Mouse (Mus musculus) liver, embryonic 14.5 days (tissue): ENCODE data around the gene Palld. TPM values are rescaled to one million over a fixed set of nuclear protein-coding genes. Genes with fewer than 3 reads are reported as not detected.

ENCODE experiments used
- ATAC-seq: fragments of 200-750 bp; cut with Nextera tagmentation; 2 replicates; pipeline ENCODE4 v1.8.0; 2017; ENCODE audit warnings: moderate number of reproducible peaks, mild to moderate bottlenecking, moderate library complexity; ENCODE audit not compliant: insufficient read depth
- DNase-seq, 3 experiments: peaks; one replicate each; pipeline ENCODE4 v3.0.0-alpha.2; 2012 to 2013; ENCODE audit warnings: low read depth in 3 of 3, low spot score in 3 of 3
- H3K27ac ChIP-seq: fragments of 300-500 bp; sonication (generic); 2 replicates; pipeline ENCODE4 v1.5.1; 2014; ENCODE audit warnings: moderate library complexity, mild to moderate bottlenecking, control low read depth, inconsistent platforms
- H3K27me3 ChIP-seq: fragments of 300-500 bp; sonication (generic); 2 replicates; pipeline ENCODE4 v1.6.1; 2014; ENCODE audit warnings: mild to moderate bottlenecking, low read length, moderate library complexity; ENCODE audit not compliant: control insufficient read depth, insufficient read depth
- H3K36me3 ChIP-seq: fragments of 300-500 bp; sonication (generic); replicated peaks from 2 replicates; pipeline ENCODE4 v1.6.1; 2014; ENCODE audit warnings: low read depth; ENCODE audit not compliant: control insufficient read depth, insufficient read depth
- H3K4me1 ChIP-seq, 2 experiments: fragments of 200-500 bp in 1 of 2; fragments of 300-500 bp in 1 of 2; sonication (generic) in 1 of 2; replicated peaks; 2 replicates each; pipeline ENCODE4 v1.6.1; 2012 to 2014; ENCODE audit warnings: antibody characterized with exemption in 1 of 2, inconsistent platforms in 1 of 2, low read length in 1 of 2; ENCODE audit not compliant: control insufficient read depth in 2 of 2, insufficient read depth in 2 of 2
- H3K4me2 ChIP-seq: fragments of 300-500 bp; sonication (generic); 2 replicates; pipeline ENCODE4 v1.6.1; 2014; ENCODE audit warnings: low read depth, mild to moderate bottlenecking, control low read depth, moderate library complexity
- H3K4me3 ChIP-seq, 2 experiments: fragments of 200-500 bp in 1 of 2; fragments of 300-500 bp in 1 of 2; sonication (generic) in 1 of 2; 2 replicates each; pipeline ENCODE4 v1.5.1; 2012 to 2014; ENCODE audit warnings: low read depth in 2 of 2, low read length in 2 of 2, mild to moderate bottlenecking in 2 of 2, control low read depth in 1 of 2, inconsistent platforms in 1 of 2, moderate library complexity in 1 of 2; ENCODE audit not compliant: insufficient read depth in 1 of 2
- H3K9ac ChIP-seq: fragments of 300-500 bp; sonication (generic); replicated peaks from 2 replicates; pipeline ENCODE4 v1.6.1; 2014; ENCODE audit warnings: mild to moderate bottlenecking, control low read depth, moderate library complexity
- H3K9me3 ChIP-seq: fragments of 300-500 bp; sonication (generic); 2 replicates; pipeline ENCODE4 v1.6.1; 2016; ENCODE audit warnings: low read length, mixed read lengths; ENCODE audit not compliant: control insufficient read depth
- CTCF ChIP-seq: IDR thresholded peaks from 2 replicates; pipeline ENCODE4 v1.5.1; 2016; ENCODE audit warnings: antibody characterized with exemption, low read depth, control low read depth
- EP300 ChIP-seq: IDR thresholded peaks from 2 replicates; pipeline ENCODE4 v1.6.1; 2016; ENCODE audit warnings: antibody characterized with exemption, low read depth
- WGBS: fragments of 180-500 bp; shearing (Covaris S2); extraction: QIAGEN DNeasy Blood & Tissue Kit; methylation state at CpG from one replicate; pipeline ENCODE4 v1.1.7; 2014; ENCODE audit not compliant: insufficient replicate concordance; 5-methylcytosine and 5-hydroxymethylcytosine counted together
- polyA plus RNA-seq, 2 experiments: library from polyadenylated mRNA; depleted of rRNA in 1 of 2; stranded (reverse) in 1 of 2; unstranded in 1 of 2; fragments of >200 nt; fragmentation: Nextera tagmentation in 1 of 2; extraction: Ambion mirVana in 1 of 2; gene quantifications; 2 replicates each; pipeline versions ENCODE4 v1.2.1 to v1.2.3; 2012 to 2014

The Palld gene
- polyA plus RNA-seq, 2 experiments, result 1.8 to 2.9 TPM

DNA sequence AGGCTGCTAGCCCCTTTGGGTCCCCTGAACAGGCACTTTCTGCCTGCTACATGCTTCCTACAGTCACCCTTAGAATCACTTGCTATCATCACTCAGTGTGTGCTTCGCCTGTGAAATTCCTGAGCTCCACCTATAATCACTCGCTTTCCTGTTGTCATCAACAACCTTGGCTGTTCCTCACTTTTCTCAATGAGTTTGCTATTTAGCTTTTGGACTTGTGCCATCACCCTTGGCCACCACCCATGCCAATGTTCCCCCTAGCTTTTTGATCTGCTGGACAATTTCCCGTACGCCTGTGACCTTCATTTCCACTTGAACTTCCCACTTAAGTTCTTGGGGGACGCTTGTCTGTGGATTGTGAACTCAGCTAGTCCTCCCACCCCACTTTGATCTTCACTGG, 225.3 kb downstream of the Palld start:
- DNase-seq (no peak), ATAC-seq (no peak)
- Histone ChIP-seq H3K4me1 (no peaks in the 10 kb centered on the region), H3K27ac (no peak overlapping the region), H3K36me3 (no peaks in the 10 kb centered on the region), H3K9ac (no peak overlapping the region), H3K4me2 (no peak overlapping the region), H3K27me3 (no peaks in the 10 kb centered on the region), H3K9me3 (no peaks in the 10 kb centered on the region), H3K4me3 (no peak overlapping the region)
- TF ChIP-seq EP300 (no peak), CTCF (no peak)
- 72% methylated on average over 5 of the region's 5 CpGs for WGBS

GRCm38 (mm10) chr8:61671151-61671550, 231.3 kb downstream of the Palld start:
- no peak overlapping the region for H3K4me3 ChIP-seq
- DNase-seq (no peak), ATAC-seq (no peak)
- no peak overlapping the region for H3K9ac ChIP-seq
- H3K36me3 ChIP-seq, result no peaks in the 10 kb centered on the region
- no peak overlapping the region for H3K4me2 ChIP-seq
- no peaks in the 10 kb centered on the region for H3K27me3 ChIP-seq
- H3K27ac ChIP-seq, result no peak overlapping the region
- TF ChIP-seq CTCF (no peak), EP300 (no peak)
- 0 out of 4 replicates have a peak, but pooled peaks cover 0 to 2% of the 10 kb centered on the region in 2 experiments for H3K4me1 ChIP-seq
- no peaks in the 10 kb centered on the region for H3K9me3 ChIP-seq

DNA sequence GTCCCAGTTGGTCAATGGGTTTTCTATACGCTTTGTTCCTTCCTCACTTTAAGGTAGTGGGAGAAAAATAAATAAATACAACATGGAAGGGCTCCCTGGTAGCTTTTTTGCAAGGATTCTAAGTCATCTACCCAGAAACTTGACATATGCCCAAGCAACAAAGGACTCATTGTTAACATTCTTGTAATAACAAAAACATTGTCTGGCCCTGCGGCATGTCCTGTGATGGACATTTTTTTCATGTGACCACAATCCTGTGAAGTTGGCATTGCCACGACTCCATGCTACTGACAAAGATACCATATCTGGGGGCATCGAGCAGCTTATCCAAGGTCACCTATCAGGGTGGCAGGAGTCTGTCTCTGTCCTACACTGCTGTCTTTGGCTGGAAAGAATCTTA, 232.1 kb downstream of the Palld start:
- WGBS, result 50% methylated on average over 4 of the region's 4 CpGs
- Histone ChIP-seq H3K27me3 (no peaks in the 10 kb centered on the region), H3K9ac (no peak overlapping the region), H3K4me3 (no peak overlapping the region), H3K9me3 (no peaks in the 10 kb centered on the region), H3K36me3 (no peaks in the 10 kb centered on the region), H3K4me1 (0 out of 4 replicates have a peak, but pooled peaks cover 0 to 2% of the 10 kb centered on the region in 2 experiments), H3K27ac (no peak overlapping the region), H3K4me2 (no peak overlapping the region)
- DNase-seq (no peak), ATAC-seq (no peak)
- TF ChIP-seq EP300 (no peak), CTCF (no peak)

DNA sequence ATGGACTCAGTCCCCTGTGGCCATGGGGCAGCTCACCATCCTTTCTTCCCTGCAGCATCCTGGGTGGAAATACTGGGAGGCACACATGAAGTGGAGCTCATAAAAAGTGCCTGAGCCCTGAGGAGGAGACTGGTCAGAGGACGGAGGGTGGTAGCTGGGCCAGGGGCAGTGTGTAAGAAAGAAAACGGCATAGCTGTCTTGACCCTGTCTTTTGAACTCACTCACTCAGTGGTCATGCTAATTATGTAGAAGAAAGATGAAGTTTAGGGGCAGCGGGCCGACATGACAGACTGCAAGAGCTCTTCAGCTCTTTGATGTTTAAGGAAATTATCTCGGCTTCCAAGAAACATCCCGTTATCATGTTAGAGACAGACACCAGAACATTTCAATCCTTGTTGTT, 235.6 kb downstream of the Palld start:
- no peak for DNase-seq
- 59% methylated on average over 6 of the region's 6 CpGs for WGBS
- Histone ChIP-seq H3K4me2 (no peak overlapping the region), H3K27ac (no peak overlapping the region), H3K4me1 (0 out of 4 replicates have a peak, but pooled peaks cover 0 to 2% of the 10 kb centered on the region in 2 experiments), H3K4me3 (no peak overlapping the region), H3K27me3 (no peaks in the 10 kb centered on the region), H3K36me3 (no peaks in the 10 kb centered on the region), H3K9ac (no peak overlapping the region), H3K9me3 (no peaks in the 10 kb centered on the region)
- TF ChIP-seq CTCF, result no peak
- TF ChIP-seq EP300, result no peak
- no peak for ATAC-seq

GRCm38 (mm10) chr8:61665021-61665420, 237.5 kb downstream of the Palld start:
- 0 out of 4 replicates have a peak, but pooled peaks cover 0 to 2% of the 10 kb centered on the region in 2 experiments for H3K4me1 ChIP-seq
- no peak overlapping the region for H3K27ac ChIP-seq
- DNase-seq (no peak), ATAC-seq (no peak)
- no peaks in the 10 kb centered on the region for H3K27me3 ChIP-seq
- no peaks in the 10 kb centered on the region for H3K36me3 ChIP-seq
- no peak overlapping the region for H3K9ac ChIP-seq
- no peaks in the 10 kb centered on the region for H3K9me3 ChIP-seq
- TF ChIP-seq CTCF (no peak), EP300 (no peak)
- H3K4me3 ChIP-seq, result no peak overlapping the region
- WGBS, result 45% methylated on average over 8 of the region's 8 CpGs
- H3K4me2 ChIP-seq, result no peak overlapping the region
